Mouse (Mus musculus) midbrain, embryonic 15.5 days (tissue): ENCODE measurements around the gene Keap1. TPM values are rescaled to one million over a fixed set of nuclear protein-coding genes. Genes with fewer than 3 reads are reported as not detected.
"Not testable (repeated sequence)": the region's sequence is repeated elsewhere in the genome, so short reads cannot be mapped to it uniquely, and the experiment has no call there.

Source experiments
- ATAC-seq: fragments of 200-750 bp; cut with Nextera tagmentation; replicated peaks from 2 replicates; pipeline ENCODE4 v1.8.0; 2017; ENCODE audit warnings: moderate TSS enrichment
- H3K27ac ChIP-seq: fragments of 300-500 bp; sonication (generic); 2 replicates; pipeline ENCODE4 v1.5.1; 2015; ENCODE audit warnings: mild to moderate bottlenecking, inconsistent platforms
- H3K27me3 ChIP-seq: fragments of 300-500 bp; sonication (generic); replicated peaks from 2 replicates; pipeline ENCODE4 v1.6.1; 2015; ENCODE audit warnings: inconsistent platforms
- H3K36me3 ChIP-seq: fragments of 300-500 bp; sonication (generic); replicated peaks from 2 replicates; pipeline ENCODE4 v1.6.1; 2015; ENCODE audit warnings: inconsistent platforms
- H3K4me1 ChIP-seq: fragments of 300-500 bp; sonication (generic); 2 replicates; pipeline ENCODE4 v1.6.1; 2015; ENCODE audit warnings: inconsistent platforms
- H3K4me2 ChIP-seq: fragments of 300-500 bp; sonication (generic); 2 replicates; pipeline ENCODE4 v1.6.1; 2015; ENCODE audit warnings: inconsistent platforms, mild to moderate bottlenecking, moderate library complexity
- H3K4me3 ChIP-seq: fragments of 300-500 bp; sonication (generic); 2 replicates; pipeline ENCODE4 v1.5.1; 2015; ENCODE audit warnings: mild to moderate bottlenecking, inconsistent platforms
- H3K9ac ChIP-seq: fragments of 300-500 bp; sonication (generic); 2 replicates; pipeline ENCODE4 v1.6.1; 2015; ENCODE audit warnings: mild to moderate bottlenecking, inconsistent platforms
- H3K9me3 ChIP-seq: fragments of 300-500 bp; sonication (generic); 2 replicates; pipeline ENCODE4 v1.6.1; 2016; ENCODE audit warnings: inconsistent platforms
- WGBS: fragments of 180-500 bp; shearing (Covaris S2); methylation state at CpG from one replicate; pipeline ENCODE4 v1.1.7; 2015; ENCODE audit warnings: mixed read lengths; 5-methylcytosine and 5-hydroxymethylcytosine counted together
- polyA plus RNA-seq: library from polyadenylated mRNA; unstranded; fragments of >200 nt; fragmentation: Nextera tagmentation; extraction: Ambion mirVana; gene quantifications from 2 replicates; pipeline ENCODE4 v1.2.1, GENCODE M21; 2015

Keap1 gene
- polyA plus RNA-seq, 1 experiment from 2014 or later: 75.4 TPM

DNA sequence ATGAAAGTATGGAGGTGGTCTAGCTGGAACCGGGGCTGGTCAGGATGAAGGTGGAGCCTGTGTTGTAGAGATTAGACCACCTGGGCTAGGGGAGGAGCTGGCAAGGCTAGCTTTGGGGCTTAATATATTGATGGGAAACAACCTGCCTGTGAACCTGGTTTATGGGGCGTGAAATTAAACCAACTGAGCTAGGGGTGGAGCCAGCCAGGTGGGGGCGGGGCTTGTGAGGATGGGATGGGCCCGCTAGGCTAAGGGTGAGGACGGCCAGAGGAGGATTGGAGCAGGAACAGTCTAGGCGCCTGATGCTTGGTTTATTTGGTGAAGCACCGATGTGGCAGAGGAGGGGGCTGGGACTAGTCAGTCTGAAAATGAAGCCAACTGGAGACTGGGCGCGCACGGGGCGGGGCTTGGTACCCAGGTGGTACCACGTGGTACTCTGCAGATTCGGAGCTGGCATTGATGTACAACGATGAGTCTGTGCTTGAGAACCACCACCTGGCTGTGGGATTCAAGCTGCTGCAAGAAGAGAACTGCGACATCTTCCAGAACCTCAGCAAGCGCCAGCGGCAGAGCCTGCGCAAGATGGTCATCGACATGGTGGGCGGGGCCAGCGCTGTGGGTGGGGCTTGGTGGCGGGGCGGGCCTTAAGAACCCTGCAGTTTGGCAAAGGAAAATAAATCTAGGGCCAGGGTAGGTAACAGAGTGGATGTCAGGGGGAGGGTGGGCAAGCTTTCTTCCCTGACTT lies 34.5 kb downstream of the Keap1 start:
- WGBS: 4% methylated on average over 23 of the region's 23 CpGs
- H3K9ac ChIP-seq: no peak overlapping the region
- H3K27me3 ChIP-seq: no peaks in the 10 kb centered on the region
- 0 out of 2 replicates have a peak, but pooled peaks cover 10% of the 10 kb centered on the region for H3K36me3 ChIP-seq
- peak overlapping the region; percentile 44 for H3K4me2 ChIP-seq
- peak; percentile 66 for ATAC-seq
- H3K4me3 ChIP-seq: peak overlapping the region; percentile 30
- H3K4me1 ChIP-seq: no peaks in the 10 kb centered on the region
- H3K27ac ChIP-seq: no peak overlapping the region
- no peaks in the 10 kb centered on the region for H3K9me3 ChIP-seq

DNA sequence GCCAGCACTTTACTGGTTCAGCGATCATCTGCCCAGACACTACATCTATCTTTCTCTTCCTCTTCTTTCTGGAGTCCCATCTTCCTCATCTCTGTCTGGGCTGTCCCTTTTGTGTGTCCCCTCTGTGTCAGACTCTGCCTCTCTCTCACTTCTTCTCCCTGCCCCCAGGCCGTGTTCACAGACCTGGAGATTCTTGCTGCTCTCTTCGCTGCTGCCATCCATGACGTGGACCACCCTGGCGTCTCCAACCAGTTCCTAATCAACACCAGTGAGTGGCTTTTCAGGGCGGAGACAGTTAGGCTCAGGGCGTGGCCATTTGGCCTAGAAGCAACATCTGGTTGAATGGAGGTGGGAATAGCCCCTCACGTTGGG lies 35.0 kb downstream of the Keap1 start:
- H3K4me2 ChIP-seq: no peak overlapping the region
- ATAC-seq: peak; percentile 7; the same call in 1 of the 2 replicates
- no peaks in the 10 kb centered on the region for H3K4me1 ChIP-seq
- H3K4me3 ChIP-seq: no peak overlapping the region
- WGBS: 26% methylated on average over 8 of the region's 8 CpGs
- H3K27ac ChIP-seq: no peak overlapping the region
- no peaks in the 10 kb centered on the region for H3K9me3 ChIP-seq
- H3K9ac ChIP-seq: no peak overlapping the region
- H3K27me3 ChIP-seq: no peaks in the 10 kb centered on the region
- 0 out of 2 replicates have a peak, but pooled peaks cover 10% of the 10 kb centered on the region for H3K36me3 ChIP-seq

DNA sequence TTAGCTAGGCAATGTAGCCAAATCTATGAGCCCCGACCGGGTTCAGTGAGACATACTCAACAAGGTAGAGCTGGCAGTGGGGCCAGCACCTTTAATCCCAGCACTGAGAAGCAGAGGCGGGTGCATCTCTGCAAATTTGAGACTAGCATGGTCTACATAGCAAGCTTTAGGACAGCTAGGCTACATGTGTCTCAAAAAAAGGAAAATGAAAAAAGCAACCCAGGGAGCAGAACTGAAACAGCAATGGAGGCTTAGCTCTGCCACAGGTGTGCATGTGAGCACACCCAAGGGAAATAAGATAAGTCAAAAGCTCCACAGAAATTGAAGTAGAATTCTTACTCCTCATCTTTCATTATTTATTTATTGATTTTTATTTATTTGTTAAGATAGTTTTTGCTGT lies 40.2 kb downstream of the Keap1 start:
- 89% methylated on average over 3 of the region's 3 CpGs for WGBS
- Histone ChIP-seq H3K27ac (no peak overlapping the region), H3K4me2 (peak overlapping the region; percentile 85; the same call in 1 of the 2 replicates), H3K9me3 (no peaks in the 10 kb centered on the region), H3K4me3 (no peak overlapping the region; the same call in 1 of the 2 replicates), H3K4me1 (peaks cover 32% of the 10 kb centered on the region), H3K36me3 (0 out of 2 replicates have a peak, but pooled peaks cover 3% of the 10 kb centered on the region), H3K9ac (no peak overlapping the region), H3K27me3 (no peaks in the 10 kb centered on the region)
- ATAC-seq: no peak

DNA sequence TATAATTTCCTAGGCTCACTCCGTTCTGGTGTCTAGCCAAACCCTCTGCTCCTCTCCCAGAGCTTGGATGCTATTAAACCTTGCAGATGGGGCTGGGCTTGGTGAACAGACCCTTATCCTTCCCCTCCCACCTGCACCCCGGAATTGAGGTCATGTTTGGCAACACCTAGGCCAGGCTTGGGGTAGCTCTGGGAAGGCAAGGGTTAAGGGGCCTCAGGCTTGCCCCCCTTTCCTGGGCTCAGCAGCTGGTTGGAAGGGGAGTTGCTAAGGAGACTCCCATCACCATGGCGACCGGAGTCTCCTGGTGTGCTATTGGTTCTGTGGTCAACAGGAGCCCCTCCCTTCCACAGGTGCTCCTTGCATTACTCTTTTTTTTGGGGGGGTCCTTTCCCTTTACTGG lies 41.2 kb downstream of the Keap1 start:
- peak overlapping the region; percentile 87 for H3K9ac ChIP-seq
- H3K4me2 ChIP-seq: peak overlapping the region; percentile 85
- ATAC-seq: peak; percentile 86
- H3K4me1 ChIP-seq: peaks cover 32% of the 10 kb centered on the region
- H3K27ac ChIP-seq: peak overlapping the region; percentile 79
- whole genome bisulfite sequencing: 10% methylated on average over 4 of the region's 4 CpGs
- no peaks in the 10 kb centered on the region for H3K9me3 ChIP-seq
- peak overlapping the region; percentile 87 for H3K4me3 ChIP-seq
- 0 out of 2 replicates have a peak, but pooled peaks cover 3% of the 10 kb centered on the region for H3K36me3 ChIP-seq
- H3K27me3 ChIP-seq: no peaks in the 10 kb centered on the region

DNA sequence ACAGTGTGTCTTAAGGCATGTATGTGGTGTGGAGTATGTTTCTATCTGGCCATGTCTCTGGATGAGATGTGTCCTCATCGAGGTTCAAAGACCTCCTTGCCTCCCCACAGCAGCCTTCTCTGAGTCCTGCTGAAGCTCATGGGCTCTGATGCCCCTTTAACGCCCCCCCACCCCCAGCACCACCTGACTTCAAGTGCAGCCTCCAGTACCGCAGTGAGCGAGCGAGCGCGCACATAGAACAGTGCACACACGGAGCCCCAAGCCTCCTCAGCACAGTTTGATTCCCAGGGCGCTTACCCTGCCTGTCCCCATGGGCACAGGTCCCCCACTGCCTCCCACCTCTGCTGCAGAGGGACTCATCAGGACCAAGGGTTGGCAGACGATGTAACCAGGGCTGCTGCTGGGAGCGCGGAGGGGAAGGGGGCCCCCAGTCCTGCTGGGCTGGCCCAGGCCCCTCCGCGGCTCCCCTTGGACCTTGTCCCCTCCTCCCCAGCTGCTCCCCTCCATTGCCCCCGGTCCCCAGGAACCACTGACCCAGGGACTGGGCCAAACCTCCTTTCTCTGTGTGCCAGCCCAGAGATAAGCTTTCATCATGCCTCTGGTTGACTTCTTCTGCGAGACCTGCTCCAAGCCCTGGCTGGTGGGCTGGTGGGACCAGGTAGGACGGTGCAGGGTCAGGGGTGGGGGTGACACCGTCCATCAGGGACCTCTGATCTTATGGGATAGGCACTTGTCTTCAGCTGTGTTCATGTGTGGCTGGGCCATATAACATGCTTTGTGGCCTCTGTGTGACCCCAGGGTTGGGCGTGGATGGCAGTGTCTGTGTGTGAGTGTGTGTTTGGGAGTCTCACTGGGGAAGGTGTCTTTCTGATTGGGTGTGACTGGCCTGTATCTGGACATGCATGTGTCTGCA lies 42.4 kb downstream of the Keap1 start:
- 0 out of 2 replicates have a peak, but pooled peaks cover 3% of the 10 kb centered on the region for H3K36me3 ChIP-seq
- H3K9ac ChIP-seq: peak overlapping the region; percentile 87
- H3K9me3 ChIP-seq: no peaks in the 10 kb centered on the region
- H3K4me2 ChIP-seq: peak overlapping the region; percentile 85
- ATAC-seq: peak; percentile 83
- no peaks in the 10 kb centered on the region for H3K27me3 ChIP-seq
- H3K4me1 ChIP-seq: peaks cover 32% of the 10 kb centered on the region
- WGBS: 14% methylated on average over 18 of the region's 19 CpGs
- H3K27ac ChIP-seq: peak overlapping the region; percentile 79
- peak overlapping the region; percentile 87 for H3K4me3 ChIP-seq

DNA sequence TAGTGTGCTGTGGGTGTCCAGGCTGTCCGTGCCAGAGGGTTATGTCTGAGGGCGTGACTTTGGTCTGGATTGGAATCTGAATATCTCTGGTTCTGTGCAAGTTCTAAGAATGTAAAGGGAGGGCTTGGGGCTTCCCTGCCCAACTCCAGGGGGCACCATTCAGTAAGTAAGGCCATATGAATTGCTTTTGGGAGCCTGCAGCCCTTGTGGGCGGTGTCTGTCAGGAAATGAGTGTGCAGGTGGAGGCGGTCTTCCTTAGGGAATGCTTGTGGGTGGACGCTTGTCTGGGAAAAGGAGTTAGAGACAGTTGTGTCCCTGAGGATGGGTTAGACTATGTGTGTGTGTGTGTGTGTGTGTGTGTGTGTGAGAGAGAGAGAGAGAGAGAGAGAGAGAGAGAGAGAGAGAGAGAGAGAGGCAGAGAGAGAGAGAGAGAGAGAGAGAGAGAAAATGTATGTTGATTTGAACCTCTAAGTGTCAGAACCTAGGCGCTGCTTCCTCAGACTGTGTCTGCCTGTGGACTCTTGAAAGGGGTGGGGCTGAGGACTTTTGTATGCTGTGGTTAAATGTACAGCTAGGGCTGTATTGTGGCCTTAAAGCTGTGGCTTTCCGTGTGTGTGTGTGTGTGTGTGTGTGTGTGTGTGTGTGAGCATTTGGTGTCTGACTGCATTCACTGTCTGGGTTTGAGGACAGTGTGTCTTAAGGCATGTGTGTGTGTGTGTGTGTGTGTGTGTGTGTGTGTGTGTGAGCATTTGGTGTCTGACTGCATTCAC lies 43.2 kb downstream of the Keap1 start:
- Histone ChIP-seq H3K4me3 (peak overlapping the region; percentile 87), H3K4me2 (peak overlapping the region; percentile 85), H3K4me1 (peaks cover 32% of the 10 kb centered on the region), H3K27ac (peak overlapping the region; percentile 79; the same call in 1 of the 2 replicates)
- not testable (repeated sequence) for H3K9ac ChIP-seq, H3K36me3 ChIP-seq, H3K27me3 ChIP-seq, H3K9me3 ChIP-seq
- 0 out of 2 replicates have a peak, but pooled peaks have one; percentile 10 for ATAC-seq
- 53% methylated on average over 7 of the region's 7 CpGs for WGBS

DNA sequence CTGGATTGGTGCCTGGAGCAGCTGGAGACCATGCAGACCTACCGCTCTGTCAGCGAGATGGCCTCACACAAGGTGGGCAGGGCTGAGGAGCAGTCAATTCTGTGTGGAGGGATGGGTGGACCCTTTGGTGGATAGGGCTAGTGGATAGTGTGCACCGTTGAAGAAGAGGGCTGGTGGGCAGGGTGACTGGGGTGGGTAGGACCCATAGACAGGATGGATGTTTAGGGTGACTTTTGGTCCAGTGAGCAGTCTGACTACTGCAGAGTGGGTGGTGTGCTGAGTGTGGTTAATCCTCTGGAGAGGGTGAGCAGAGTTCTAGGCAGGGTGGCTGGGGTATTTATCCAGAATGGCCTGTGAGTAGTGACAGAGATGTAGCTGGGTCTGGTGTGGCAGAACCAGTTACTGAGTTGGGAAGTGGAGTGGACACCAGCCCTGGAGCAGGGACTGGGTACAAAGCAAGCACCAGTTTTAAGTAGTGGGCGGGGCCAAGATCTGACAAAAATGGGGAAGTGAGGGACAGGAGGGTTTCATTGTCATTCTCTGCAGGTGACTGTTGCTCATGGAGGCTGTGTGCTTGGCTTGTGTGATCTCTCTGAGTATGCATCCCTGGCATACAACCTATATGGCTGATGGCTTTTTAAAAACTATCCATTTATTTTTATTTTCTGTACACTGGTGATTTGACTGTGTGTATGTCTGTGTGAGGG lies 44.2 kb downstream of the Keap1 start:
- H3K27ac ChIP-seq: no peak overlapping the region
- H3K36me3 ChIP-seq: no peaks in the 10 kb centered on the region
- peaks cover 32% of the 10 kb centered on the region for H3K4me1 ChIP-seq
- no peaks in the 10 kb centered on the region for H3K27me3 ChIP-seq
- no peaks in the 10 kb centered on the region for H3K9me3 ChIP-seq
- no peak overlapping the region for H3K4me2 ChIP-seq
- no peak overlapping the region for H3K4me3 ChIP-seq
- WGBS: 73% methylated on average over 4 of the region's 4 CpGs
- no peak overlapping the region for H3K9ac ChIP-seq
- ATAC-seq: no peak

DNA sequence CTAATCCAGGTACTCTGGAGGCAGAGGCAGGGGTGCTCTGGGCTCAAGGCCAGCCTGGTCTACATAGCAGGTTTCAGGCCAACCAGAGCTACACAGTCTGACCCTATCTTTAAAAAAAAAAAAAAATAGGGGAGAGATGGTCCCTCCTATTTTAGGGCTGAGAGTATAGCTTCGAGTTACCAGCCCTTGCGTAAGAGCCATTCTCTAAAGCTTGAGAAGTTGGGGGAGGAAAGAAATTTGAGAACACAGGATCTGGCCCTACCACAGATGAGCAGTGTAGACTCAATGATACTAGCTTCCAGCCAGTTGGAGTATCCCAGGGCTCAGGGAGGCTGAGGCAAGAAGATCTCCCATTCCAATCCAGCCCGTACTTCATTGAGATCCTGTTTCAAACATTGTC lies 45.4 kb downstream of the Keap1 start:
- H3K4me3 ChIP-seq: no peak overlapping the region
- 90% methylated on average over 3 of the region's 3 CpGs for WGBS
- H3K9ac ChIP-seq: no peak overlapping the region
- no peaks in the 10 kb centered on the region for H3K27me3 ChIP-seq
- H3K4me2 ChIP-seq: no peak overlapping the region
- no peak for ATAC-seq
- H3K4me1 ChIP-seq: peaks cover 29% of the 10 kb centered on the region
- no peaks in the 10 kb centered on the region for H3K9me3 ChIP-seq
- no peaks in the 10 kb centered on the region for H3K36me3 ChIP-seq
- no peak overlapping the region for H3K27ac ChIP-seq

DNA sequence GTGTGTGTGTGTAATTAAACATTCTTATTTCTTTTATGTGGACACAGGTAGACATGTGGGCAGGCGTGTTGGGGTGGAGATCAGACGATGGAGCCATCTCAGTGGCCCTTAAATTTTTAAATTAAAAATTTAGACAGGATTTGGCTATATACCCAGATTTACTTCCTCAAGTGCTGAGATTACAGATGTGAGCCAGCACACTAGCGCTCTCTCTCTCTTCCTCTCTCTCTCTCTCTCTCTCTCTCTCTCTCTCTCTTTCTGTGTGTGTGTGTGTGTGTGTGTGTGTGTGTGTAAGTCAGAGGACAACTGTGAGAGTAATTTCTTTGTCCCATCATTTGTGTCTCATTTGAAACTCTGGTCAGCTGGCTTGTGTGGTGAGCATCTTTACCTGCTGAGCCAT lies 48.5 kb downstream of the Keap1 start:
- Histone ChIP-seq H3K4me3 (no peak overlapping the region), H3K27me3 (no peaks in the 10 kb centered on the region), H3K4me1 (peaks cover 3% of the 10 kb centered on the region), H3K36me3 (no peaks in the 10 kb centered on the region), H3K27ac (no peak overlapping the region), H3K4me2 (no peak overlapping the region), H3K9me3 (no peaks in the 10 kb centered on the region), H3K9ac (no peak overlapping the region)
- 67% methylated on average over 3 of the region's 3 CpGs for WGBS
- ATAC-seq: no peak

DNA sequence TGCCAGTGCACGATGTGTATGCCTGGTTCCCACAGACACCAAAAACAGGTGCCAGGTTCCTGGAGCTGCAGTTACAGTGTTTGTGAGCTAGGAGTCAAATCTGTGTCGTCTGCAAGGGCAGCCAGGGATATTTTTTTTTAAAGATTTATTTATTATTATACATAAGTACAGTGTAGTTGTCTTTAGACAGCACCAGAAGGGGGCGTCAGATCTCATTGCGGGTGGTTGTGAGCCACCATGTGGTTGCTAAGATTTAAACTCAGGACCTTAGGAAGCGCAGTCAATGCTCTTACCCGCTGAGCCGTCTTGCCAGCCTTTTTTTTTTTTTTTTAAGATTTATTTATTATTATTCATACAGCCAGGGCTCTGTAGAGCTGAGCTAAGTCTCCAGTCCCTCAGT lies 49.3 kb downstream of the Keap1 start:
- no peak for ATAC-seq
- WGBS: 49% methylated on average over 7 of the region's 7 CpGs

DNA sequence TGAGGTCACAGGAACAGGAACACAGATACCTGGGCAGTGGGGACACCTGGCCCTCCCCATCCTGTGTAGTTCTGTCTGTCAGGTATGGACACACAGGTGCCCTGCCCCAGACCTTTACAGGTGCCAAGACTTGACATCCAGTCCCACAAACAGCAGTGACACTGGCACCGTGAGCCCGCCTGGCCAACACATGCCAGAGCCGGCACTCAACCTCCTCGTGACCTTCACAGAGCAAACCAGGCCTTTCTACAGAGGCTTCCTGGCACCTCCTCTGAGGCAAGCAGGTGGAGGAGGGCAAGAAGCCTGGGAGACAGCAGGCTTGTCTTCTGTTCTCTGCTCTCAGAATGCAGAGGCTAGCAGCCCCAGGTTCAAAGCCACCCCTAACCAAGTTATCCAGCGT lies 53.7 kb downstream of the Keap1 start:
- no peaks in the 10 kb centered on the region for H3K36me3 ChIP-seq
- H3K27ac ChIP-seq: no peak overlapping the region
- peaks cover 4% of the 10 kb centered on the region; the same call in 1 of the 2 replicates for H3K4me1 ChIP-seq
- H3K9me3 ChIP-seq: no peaks in the 10 kb centered on the region
- no peak overlapping the region for H3K9ac ChIP-seq
- H3K27me3 ChIP-seq: peaks cover 23% of the 10 kb centered on the region
- no peak overlapping the region for H3K4me3 ChIP-seq
- ATAC-seq: no peak
- H3K4me2 ChIP-seq: no peak overlapping the region
- 91% methylated on average over 5 of the region's 5 CpGs for whole genome bisulfite sequencing

More for the DNA sequence above, 49.3 kb downstream of the Keap1 start:
- Histone ChIP-seq H3K36me3 (no peaks in the 10 kb centered on the region), H3K27me3 (peaks cover under 1% of the 10 kb centered on the region; the same call in 1 of the 2 replicates), H3K4me1 (no peaks in the 10 kb centered on the region), H3K9ac (no peak overlapping the region), H3K27ac (no peak overlapping the region), H3K9me3 (no peaks in the 10 kb centered on the region), H3K4me3 (no peak overlapping the region), H3K4me2 (no peak overlapping the region)
